Mouse (Mus musculus) heart, embryonic 14.5 days (tissue): ENCODE measurements around the gene Wdr54. TPM values are rescaled to one million over a fixed set of nuclear protein-coding genes. Genes with fewer than 3 reads are reported as not detected.
A peak's percentile ranks its signal among the peaks of the same experiment; 100 is the strongest.

ENCODE experiments used
- ATAC-seq: fragments of 200-750 bp; cut with Nextera tagmentation; 2 replicates; pipeline ENCODE4 v1.8.0; 2017; ENCODE audit warnings: low read depth, moderate TSS enrichment; ENCODE audit not compliant: insufficient number of reproducible peaks, insufficient read depth, low FRiP score
- H3K27ac ChIP-seq, 2 experiments: fragments of 200-500 bp in 1 of 2; fragments of 300-500 bp in 1 of 2; sonication (generic) in 1 of 2; replicated peaks in 1 of 2; 2 replicates each; pipeline ENCODE4 v1.5.1; 2012 to 2014; ENCODE audit warnings: low read depth in 2 of 2, low read length in 2 of 2, control low read depth in 1 of 2, mild to moderate bottlenecking in 1 of 2, mixed read lengths in 1 of 2; ENCODE audit not compliant: control insufficient read depth in 1 of 2, insufficient read depth in 1 of 2
- H3K27me3 ChIP-seq: fragments of 300-500 bp; sonication (generic); 2 replicates; pipeline ENCODE4 v1.6.1; 2014; ENCODE audit warnings: mild to moderate bottlenecking, low read length, control low read depth; ENCODE audit not compliant: control insufficient read depth, insufficient read depth
- H3K36me3 ChIP-seq: fragments of 300-500 bp; sonication (generic); 2 replicates; pipeline ENCODE4 v1.6.1; 2014; ENCODE audit warnings: mild to moderate bottlenecking, control low read depth, low read length, mixed read lengths; ENCODE audit not compliant: control insufficient read depth, insufficient read depth
- H3K4me1 ChIP-seq, 2 experiments: fragments of 200-500 bp in 1 of 2; fragments of 300-500 bp in 1 of 2; sonication (generic) in 1 of 2; 2 replicates each; pipeline ENCODE4 v1.6.1; 2012 to 2014; ENCODE audit warnings: low read length in 2 of 2, control low read depth in 1 of 2, mixed read lengths in 1 of 2; ENCODE audit not compliant: control insufficient read depth in 2 of 2, insufficient read depth in 2 of 2
- H3K4me2 ChIP-seq: fragments of 300-500 bp; sonication (generic); 2 replicates; pipeline ENCODE4 v1.6.1; 2014; ENCODE audit warnings: mild to moderate bottlenecking, low read length
- H3K4me3 ChIP-seq, 2 experiments: fragments of 200-500 bp in 1 of 2; fragments of 300-500 bp in 1 of 2; sonication (generic) in 1 of 2; 2 replicates each; pipeline ENCODE4 v1.5.1; 2012 to 2014; ENCODE audit warnings: low read length in 2 of 2, mild to moderate bottlenecking in 2 of 2, control low read depth in 1 of 2, low read depth in 1 of 2, moderate library complexity in 1 of 2; ENCODE audit not compliant: control insufficient read depth in 1 of 2, insufficient read depth in 1 of 2
- H3K9ac ChIP-seq: fragments of 300-500 bp; sonication (generic); 2 replicates; pipeline ENCODE4 v1.6.1; 2014; ENCODE audit warnings: mild to moderate bottlenecking, low read length
- H3K9me3 ChIP-seq: fragments of 300-500 bp; sonication (generic); 2 replicates; pipeline ENCODE4 v1.6.1; 2016; ENCODE audit warnings: low read length, control low read depth; ENCODE audit not compliant: control insufficient read depth
- WGBS: fragments of 180-500 bp; shearing (Covaris S2); extraction: QIAGEN DNeasy Blood & Tissue Kit; methylation state at CpG from one replicate; pipeline ENCODE4 v1.1.7; 2014; 5-methylcytosine and 5-hydroxymethylcytosine counted together
- polyA plus RNA-seq: library from polyadenylated mRNA; unstranded; fragments of >200 nt; fragmentation: Nextera tagmentation; extraction: Ambion mirVana; gene quantifications from 2 replicates; pipeline ENCODE4 v1.2.1, GENCODE M21; 2014

The Wdr54 gene
- polyA plus RNA-seq, 1 experiment from 2014 or later: 6.0 TPM

DNA sequence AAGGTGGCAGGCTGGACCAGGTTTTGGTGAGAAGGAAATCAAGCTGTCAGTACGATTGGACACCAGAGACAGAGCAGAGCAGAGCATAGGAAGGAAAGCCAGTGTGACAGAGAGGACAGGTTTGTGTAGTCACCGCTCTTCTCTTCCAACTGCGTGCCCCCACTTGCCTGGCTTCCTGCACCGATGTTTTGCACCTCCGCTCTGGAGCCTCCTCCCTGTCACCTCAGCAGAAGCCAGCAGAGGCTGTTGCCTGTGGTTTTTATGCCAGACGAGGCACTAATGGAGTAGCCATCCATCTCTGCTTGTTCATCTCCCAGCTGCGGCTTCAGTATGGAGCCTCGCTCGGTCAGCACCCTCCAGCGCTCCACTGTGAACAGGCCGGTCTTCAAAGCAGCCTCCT is 13.3 kb downstream of the Wdr54 start:
- H3K36me3 ChIP-seq: peaks cover 19% of the 10 kb centered on the region
- peaks cover 18 to 26% of the 10 kb centered on the region in 2 experiments for H3K4me1 ChIP-seq
- no peaks in the 10 kb centered on the region for H3K27me3 ChIP-seq
- H3K4me3 ChIP-seq: peak overlapping the region in 1 of 2 experiments; percentile 39; a peak in 1 of 4 replicates
- no peak overlapping the region for H3K27ac ChIP-seq
- ATAC-seq: no peak
- peak overlapping the region; percentile 79 for H3K9ac ChIP-seq
- WGBS: 41% methylated on average over 11 of the region's 11 CpGs
- peak overlapping the region; percentile 82 for H3K4me2 ChIP-seq
- H3K9me3 ChIP-seq: no peaks in the 10 kb centered on the region

DNA sequence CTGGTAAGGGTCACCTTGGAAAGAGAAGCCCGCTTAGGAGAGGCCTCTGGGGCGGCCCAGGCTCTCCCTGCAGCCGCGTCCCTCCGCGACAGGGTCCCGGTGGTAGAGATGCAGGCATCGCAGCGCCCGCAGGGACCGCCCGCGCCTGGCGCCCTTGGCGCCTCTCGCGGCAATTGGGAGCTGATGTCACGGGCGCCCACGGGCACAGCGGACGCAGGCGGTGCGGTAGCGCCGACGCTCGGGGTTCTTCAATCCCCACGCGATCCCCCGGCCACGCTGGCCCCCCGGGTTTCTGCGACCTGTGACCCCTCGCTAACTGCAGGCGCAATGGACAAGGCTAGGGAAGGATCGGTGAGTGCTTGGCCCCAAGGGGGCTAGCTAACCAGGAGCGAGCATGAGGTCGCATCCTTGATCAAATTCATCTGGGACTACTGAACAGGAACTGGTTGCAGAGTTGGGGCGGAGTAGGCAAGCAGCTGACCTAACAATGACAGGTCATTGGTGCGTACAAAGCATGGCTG is 13.9 kb downstream of the Wdr54 start:
- no peaks in the 10 kb centered on the region for H3K9me3 ChIP-seq
- 3% methylated on average over 41 of the region's 41 CpGs for WGBS
- H3K27ac ChIP-seq: peak overlapping the region; percentile 44 to 46
- peaks cover 18 to 28% of the 10 kb centered on the region in 2 experiments for H3K4me1 ChIP-seq
- peak overlapping the region; percentile 82 for H3K4me2 ChIP-seq
- peak overlapping the region; percentile 39 to 49 for H3K4me3 ChIP-seq
- no peaks in the 10 kb centered on the region for H3K27me3 ChIP-seq
- ATAC-seq: no peak
- H3K9ac ChIP-seq: peak overlapping the region; percentile 79
- H3K36me3 ChIP-seq: peaks cover 13% of the 10 kb centered on the region

DNA sequence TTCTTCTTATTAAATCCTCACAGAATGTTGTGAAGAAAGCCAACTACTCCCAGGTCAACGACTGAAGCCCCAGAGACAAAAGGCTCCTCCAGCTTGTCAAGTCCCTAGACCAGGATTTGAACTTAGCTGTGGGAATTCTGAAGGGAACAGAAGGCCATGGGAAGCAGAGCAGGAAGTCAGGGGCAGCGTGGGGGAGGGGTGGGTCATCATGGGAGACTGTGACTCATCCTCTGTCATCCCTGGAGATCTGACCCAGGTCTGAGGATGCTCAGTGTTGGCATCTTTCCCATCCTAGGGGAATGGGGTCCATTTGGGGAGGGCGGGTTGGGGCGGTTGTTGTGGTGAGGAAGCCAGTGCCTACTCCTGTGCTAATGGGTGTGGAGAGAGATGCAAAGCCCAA is 14.6 kb downstream of the Wdr54 start:
- peak overlapping the region; percentile 39 to 49 for H3K4me3 ChIP-seq

DNA sequence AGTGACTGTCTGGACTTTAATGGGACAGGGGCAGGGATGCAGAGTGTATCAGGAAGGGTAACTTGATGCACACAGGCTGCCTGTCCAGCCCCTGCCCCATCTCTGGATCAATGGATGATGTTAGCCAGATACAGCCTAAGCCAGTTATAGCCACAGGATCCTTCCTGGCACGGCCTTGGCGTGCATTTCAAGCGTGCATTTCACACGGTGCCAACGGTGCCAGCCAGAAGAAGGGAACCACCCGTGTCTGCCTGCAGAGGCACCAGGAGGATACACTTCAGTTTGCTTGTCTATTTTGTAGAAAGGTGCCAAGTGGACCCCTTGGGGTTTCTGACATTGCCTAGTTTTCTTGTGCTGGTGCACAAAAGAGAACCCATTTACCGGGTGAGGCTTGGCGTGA is 16.2 kb downstream of the Wdr54 start:
- H3K4me2 ChIP-seq: no peak overlapping the region
- peaks cover 30 to 38% of the 10 kb centered on the region in 2 experiments for H3K4me1 ChIP-seq
- H3K4me3 ChIP-seq: no peak overlapping the region
- H3K36me3 ChIP-seq: no peaks in the 10 kb centered on the region; the same call in 1 of the 2 replicates
- H3K9me3 ChIP-seq: no peaks in the 10 kb centered on the region
- ATAC-seq: no peak
- no peaks in the 10 kb centered on the region for H3K27me3 ChIP-seq
- no peak overlapping the region for H3K9ac ChIP-seq
- H3K27ac ChIP-seq: no peak overlapping the region
- 91% methylated on average over 8 of the region's 8 CpGs for WGBS

More for the DNA sequence above, 14.6 kb downstream of the Wdr54 start:
- peak overlapping the region; percentile 82 for H3K4me2 ChIP-seq
- no peaks in the 10 kb centered on the region for H3K9me3 ChIP-seq
- H3K36me3 ChIP-seq: peaks cover 6% of the 10 kb centered on the region
- H3K9ac ChIP-seq: peak overlapping the region; percentile 79
- H3K27ac ChIP-seq: peak overlapping the region; percentile 44 to 46
- H3K4me1 ChIP-seq: peaks cover 19 to 28% of the 10 kb centered on the region in 2 experiments
- H3K27me3 ChIP-seq: no peaks in the 10 kb centered on the region
- WGBS: 32% methylated on average over 4 of the region's 4 CpGs
- ATAC-seq: no peak

DNA sequence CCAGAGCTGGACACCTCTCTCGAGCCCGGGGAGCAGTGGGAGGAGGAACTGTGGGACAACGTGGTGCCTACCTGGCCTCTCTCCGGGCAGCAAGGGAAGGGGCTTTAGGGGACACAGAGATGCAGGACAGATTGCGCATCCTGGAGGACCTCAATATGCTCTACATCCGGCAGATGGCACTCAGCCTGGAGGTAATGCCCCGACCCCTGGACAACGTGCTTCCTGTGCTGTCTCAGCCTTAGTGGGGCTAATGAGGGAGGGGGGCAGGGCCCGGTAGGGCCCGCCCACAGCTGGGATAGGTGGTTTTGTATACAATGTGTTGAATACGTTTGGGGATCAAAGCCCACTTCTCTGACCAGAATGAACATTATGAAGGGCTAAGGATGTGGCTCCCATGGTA is 18.1 kb downstream of the Wdr54 start:
- H3K4me1 ChIP-seq: peaks cover 30 to 38% of the 10 kb centered on the region in 2 experiments

DNA sequence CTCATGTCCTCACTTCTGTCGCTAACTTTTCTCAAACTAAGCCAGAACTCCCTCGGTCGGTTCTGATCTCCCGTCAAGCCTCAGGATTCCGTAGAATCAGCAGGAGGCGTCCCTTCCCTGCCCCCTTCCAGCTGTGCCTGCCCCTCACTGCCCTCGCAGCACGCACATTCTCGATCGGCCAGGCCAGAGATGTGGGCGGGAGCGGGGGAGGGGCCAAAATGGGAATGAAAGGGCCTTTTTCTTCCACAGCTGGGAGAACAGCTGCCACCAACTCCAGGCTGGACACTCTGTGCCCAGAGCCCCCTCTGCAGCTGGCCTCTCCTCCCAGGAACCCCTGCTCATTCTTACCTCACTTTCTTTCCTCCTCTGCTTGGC is 18.6 kb downstream of the Wdr54 start:
- H3K36me3 ChIP-seq: no peaks in the 10 kb centered on the region; the same call in 1 of the 2 replicates
- ATAC-seq: peak; percentile 70
- peak overlapping the region; percentile 63 to 64 for H3K4me3 ChIP-seq
- H3K27me3 ChIP-seq: no peaks in the 10 kb centered on the region
- peaks cover 26 to 35% of the 10 kb centered on the region in 2 experiments for H3K4me1 ChIP-seq
- 0% methylated on average over 12 of the region's 12 CpGs for WGBS
- H3K9ac ChIP-seq: peak overlapping the region; percentile 95
- H3K27ac ChIP-seq: peak overlapping the region; percentile 99 to 100
- no peaks in the 10 kb centered on the region for H3K9me3 ChIP-seq
- peak overlapping the region; percentile 85 for H3K4me2 ChIP-seq

More for the DNA sequence above, 18.1 kb downstream of the Wdr54 start:
- WGBS: 0% methylated on average over 11 of the region's 11 CpGs
- Histone ChIP-seq H3K27me3 (no peaks in the 10 kb centered on the region), H3K9ac (peak overlapping the region; percentile 95), H3K4me2 (peak overlapping the region; percentile 85), H3K36me3 (no peaks in the 10 kb centered on the region; the same call in 1 of the 2 replicates), H3K27ac (peak overlapping the region; percentile 99 to 100), H3K9me3 (no peaks in the 10 kb centered on the region), H3K4me3 (peak overlapping the region; percentile 63 to 64)
- peak; percentile 32; the same call in 1 of the 2 replicates for ATAC-seq

DNA sequence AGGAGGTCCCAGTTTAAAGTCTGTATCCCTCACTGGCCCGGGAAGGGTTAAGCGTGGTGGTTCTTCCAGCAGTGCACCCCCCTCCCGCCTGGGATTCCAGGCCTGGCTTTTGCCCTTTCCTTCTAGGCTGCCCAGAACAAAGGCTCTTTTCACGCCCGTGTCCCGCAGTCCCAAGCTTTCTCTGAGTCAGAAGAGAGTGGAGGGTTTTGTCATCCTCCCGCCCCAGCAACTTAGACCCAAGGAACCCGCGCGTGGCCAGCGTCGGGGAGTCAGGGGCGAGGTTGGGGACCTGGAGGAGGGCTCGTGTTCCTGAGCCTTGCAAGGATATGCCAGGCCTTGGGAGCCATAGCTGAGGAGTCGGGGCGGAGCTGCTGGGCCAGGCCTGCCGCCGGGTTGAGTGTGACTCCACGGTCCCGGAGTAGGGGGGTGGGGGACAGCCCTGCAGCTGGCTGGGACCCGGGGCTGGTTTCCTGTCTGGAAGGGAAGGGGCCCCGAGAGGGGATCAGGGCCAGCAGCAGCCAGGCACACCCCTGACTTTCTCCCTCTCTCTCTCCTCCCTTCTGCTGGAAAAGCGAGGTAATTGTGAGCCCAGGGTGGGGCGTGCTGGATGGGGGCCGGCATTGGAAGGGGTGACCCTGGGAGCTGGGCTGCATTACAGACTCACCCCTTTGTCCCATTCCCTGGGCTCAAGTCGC is 19.2 kb downstream of the Wdr54 start:
- H3K36me3 ChIP-seq: no peaks in the 10 kb centered on the region; the same call in 1 of the 2 replicates
- H3K9ac ChIP-seq: peak overlapping the region; percentile 95
- under 1% methylated on average over 25 of the region's 26 CpGs for WGBS
- H3K4me1 ChIP-seq: peaks cover 21 to 31% of the 10 kb centered on the region in 2 experiments
- peak overlapping the region; percentile 99 to 100 for H3K27ac ChIP-seq
- ATAC-seq: peak; percentile 83
- H3K27me3 ChIP-seq: no peaks in the 10 kb centered on the region
- H3K4me3 ChIP-seq: peak overlapping the region; percentile 63 to 64
- peak overlapping the region; percentile 85 for H3K4me2 ChIP-seq
- H3K9me3 ChIP-seq: no peaks in the 10 kb centered on the region
